Mouse (Mus musculus) cerebellum, adult 2 months (tissue): Measurements from ENCODE around the gene 6030408B16Rik.

ENCODE experiments used
- CTCF ChIP-seq: fragments of 200-500 bp; IDR thresholded peaks from 2 replicates; pipeline ENCODE4 v1.5.1; 2011; ENCODE audit warnings: low read depth, mild to moderate bottlenecking, control low read depth, low read length, moderate library complexity, borderline replicate concordance; ENCODE audit not compliant: insufficient read depth
- POLR2A ChIP-seq: fragments of 200-500 bp; IDR thresholded peaks from 2 replicates; pipeline ENCODE4 v1.6.1; 2011; ENCODE audit warnings: low read length, control low read depth, borderline replicate concordance; ENCODE audit not compliant: insufficient read depth

DNA sequence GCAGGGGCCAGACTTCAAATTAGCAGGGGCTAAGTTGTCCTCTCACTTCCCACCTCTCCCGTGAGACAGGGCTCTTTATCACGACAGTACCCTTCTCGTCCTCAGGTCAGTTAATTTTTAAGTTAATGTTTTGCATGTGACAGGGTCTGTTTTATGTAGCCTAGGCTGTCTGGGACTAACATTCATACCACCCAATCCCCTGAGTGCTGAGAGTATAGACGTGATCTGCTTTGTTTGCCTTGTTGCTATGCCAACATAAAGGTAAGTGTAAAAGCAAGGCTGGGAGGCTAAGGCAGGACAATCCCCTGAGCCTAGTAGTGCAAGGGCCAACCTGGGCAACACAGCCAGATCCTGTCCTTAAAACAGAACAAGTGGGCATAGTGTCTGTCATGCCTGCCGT lies 16.5 kb downstream of the 6030408B16Rik start:
- TF ChIP-seq POLR2A = no peak
- no peak for TF ChIP-seq CTCF
